Mouse (Mus musculus): ENCODE measurements around the gene Drosha. TPM values are rescaled to one million over a fixed set of nuclear protein-coding genes. Genes with fewer than 3 reads are reported as not detected.

Gene Drosha
- polyA plus RNA-seq, 1 experiment from 2014 or later = 52.6 TPM

GRCm38 (mm10) chr15:12876266-12876665 is 51.7 kb downstream of the Drosha start:
- H3K4me3 ChIP-seq = no peak overlapping the region
- peaks cover 60% of the 10 kb centered on the region for H3K36me3 ChIP-seq
- no peak overlapping the region for H3K27ac ChIP-seq
- no peaks in the 10 kb centered on the region for H3K27me3 ChIP-seq (ENCODE audit: insufficient read depth, poor library complexity, severe bottlenecking)
- DNase-seq (ENCODE audit: low spot score) = peak; percentile 19
- no peaks in the 10 kb centered on the region for H3K9me3 ChIP-seq
- 0 out of 2 replicates have a peak, but pooled peaks cover 4% of the 10 kb centered on the region for H3K4me1 ChIP-seq
- 86% methylated on average over 2 of the region's 2 CpGs for WGBS

GRCm38 (mm10) chr15:12876881-12877280 is 52.3 kb downstream of the Drosha start:
- peaks cover 62% of the 10 kb centered on the region for H3K36me3 ChIP-seq

GRCm38 (mm10) chr15:12877934-12878333 is 53.3 kb downstream of the Drosha start:
- Histone ChIP-seq H3K4me1 (0 out of 2 replicates have a peak, but pooled peaks cover 3% of the 10 kb centered on the region), H3K27ac (no peak overlapping the region), H3K36me3 (peaks cover 72% of the 10 kb centered on the region), H3K9me3 (no peaks in the 10 kb centered on the region), H3K4me3 (no peak overlapping the region), H3K27me3 (ENCODE audit: insufficient read depth, poor library complexity, severe bottlenecking) (no peaks in the 10 kb centered on the region)
- peak; percentile 54 for DNase-seq (ENCODE audit: low spot score)
- 93% methylated on average over 12 of the region's 12 CpGs for WGBS

More at GRCm38 (mm10) chr15:12876881-12877280, 52.3 kb downstream of the Drosha start:
- Histone ChIP-seq H3K9me3 (no peaks in the 10 kb centered on the region), H3K27me3 (ENCODE audit: insufficient read depth, poor library complexity, severe bottlenecking) (no peaks in the 10 kb centered on the region), H3K4me1 (0 out of 2 replicates have a peak, but pooled peaks cover 4% of the 10 kb centered on the region), H3K27ac (no peak overlapping the region), H3K4me3 (no peak overlapping the region)
- 80% methylated on average over 4 of the region's 4 CpGs for WGBS
- DNase-seq (ENCODE audit: low spot score) = peak; percentile 69

- H3K27me3 ChIP-seq (ENCODE audit: insufficient read depth, poor library complexity, severe bottlenecking) = no peaks in the 10 kb centered on the region
- no peaks in the 10 kb centered on the region for H3K4me1 ChIP-seq
- no peak overlapping the region for H3K27ac ChIP-seq
- DNase-seq (ENCODE audit: low spot score) = peak; percentile 70
- H3K4me3 ChIP-seq = no peak overlapping the region
- peaks cover 78% of the 10 kb centered on the region for H3K36me3 ChIP-seq
- WGBS = 89% methylated on average over 9 of the region's 9 CpGs
- H3K9me3 ChIP-seq = no peaks in the 10 kb centered on the region
Measured at GRCm38 (mm10) chr15:12878581-12878980, 54.0 kb downstream of the Drosha start.

GRCm38 (mm10) chr15:12879937-12880336 is 55.3 kb downstream of the Drosha start:
- H3K36me3 ChIP-seq = peaks cover 86% of the 10 kb centered on the region
- no peaks in the 10 kb centered on the region for H3K9me3 ChIP-seq
- 95% methylated on average over 8 of the region's 8 CpGs for WGBS
- H3K4me1 ChIP-seq = no peaks in the 10 kb centered on the region
- no peak overlapping the region for H3K4me3 ChIP-seq
- H3K27me3 ChIP-seq (ENCODE audit: insufficient read depth, poor library complexity, severe bottlenecking) = no peaks in the 10 kb centered on the region
- H3K27ac ChIP-seq = no peak overlapping the region
- DNase-seq (ENCODE audit: low spot score) = peak; percentile 11

- no peak overlapping the region for H3K27ac ChIP-seq
- H3K4me3 ChIP-seq = no peak overlapping the region
- peaks cover 87% of the 10 kb centered on the region for H3K36me3 ChIP-seq
- no peaks in the 10 kb centered on the region for H3K27me3 ChIP-seq (ENCODE audit: insufficient read depth, poor library complexity, severe bottlenecking)
- no peaks in the 10 kb centered on the region for H3K4me1 ChIP-seq
- no peaks in the 10 kb centered on the region for H3K9me3 ChIP-seq
- peak; percentile 51 for DNase-seq (ENCODE audit: low spot score)
- WGBS = 82% methylated on average over 15 of the region's 15 CpGs
Measured at GRCm38 (mm10) chr15:12884855-12885254, 60.2 kb downstream of the Drosha start.

- Histone ChIP-seq H3K9me3 (no peaks in the 10 kb centered on the region), H3K36me3 (peaks cover 86% of the 10 kb centered on the region), H3K27me3 (ENCODE audit: insufficient read depth, poor library complexity, severe bottlenecking) (no peaks in the 10 kb centered on the region), H3K4me3 (no peak overlapping the region), H3K4me1 (no peaks in the 10 kb centered on the region), H3K27ac (no peak overlapping the region)
- peak; percentile 52 for DNase-seq (ENCODE audit: low spot score)
- 92% methylated on average over 11 of the region's 11 CpGs for WGBS
Measured at GRCm38 (mm10) chr15:12885361-12885760, 60.7 kb downstream of the Drosha start.

- 91% methylated on average over 8 of the region's 8 CpGs for WGBS
- Histone ChIP-seq H3K9me3 (no peaks in the 10 kb centered on the region), H3K36me3 (peaks cover 88% of the 10 kb centered on the region), H3K4me1 (no peaks in the 10 kb centered on the region), H3K4me3 (no peak overlapping the region), H3K27ac (no peak overlapping the region), H3K27me3 (ENCODE audit: insufficient read depth, poor library complexity, severe bottlenecking) (no peaks in the 10 kb centered on the region)
- DNase-seq (ENCODE audit: low spot score) = no peak
Measured at GRCm38 (mm10) chr15:12887206-12887605, 62.6 kb downstream of the Drosha start.

GRCm38 (mm10) chr15:12888312-12888711 is 63.7 kb downstream of the Drosha start:
- WGBS = 91% methylated on average over 4 of the region's 4 CpGs
- Histone ChIP-seq H3K9me3 (no peaks in the 10 kb centered on the region), H3K4me3 (no peak overlapping the region), H3K36me3 (peaks cover 83% of the 10 kb centered on the region), H3K27me3 (ENCODE audit: insufficient read depth, poor library complexity, severe bottlenecking) (no peaks in the 10 kb centered on the region), H3K27ac (no peak overlapping the region), H3K4me1 (no peaks in the 10 kb centered on the region)
- no peak for DNase-seq (ENCODE audit: low spot score)

GRCm38 (mm10) chr15:12889909-12890308 is 65.3 kb downstream of the Drosha start:
- 89% methylated on average over 11 of the region's 11 CpGs for WGBS
- H3K36me3 ChIP-seq = peaks cover 82% of the 10 kb centered on the region

GRCm38 (mm10) chr15:12895426-12895825 is 70.8 kb downstream of the Drosha start:
- H3K4me1 ChIP-seq = no peaks in the 10 kb centered on the region
- no peak for DNase-seq (ENCODE audit: low spot score)
- peaks cover 82% of the 10 kb centered on the region for H3K36me3 ChIP-seq
- H3K9me3 ChIP-seq = no peaks in the 10 kb centered on the region
- WGBS = 90% methylated on average over 13 of the region's 13 CpGs
- H3K27me3 ChIP-seq (ENCODE audit: insufficient read depth, poor library complexity, severe bottlenecking) = no peaks in the 10 kb centered on the region
- H3K4me3 ChIP-seq = no peak overlapping the region
- H3K27ac ChIP-seq = no peak overlapping the region

More at GRCm38 (mm10) chr15:12889909-12890308, 65.3 kb downstream of the Drosha start:
- H3K4me1 ChIP-seq = no peaks in the 10 kb centered on the region
- peak; percentile 48 for DNase-seq (ENCODE audit: low spot score)
- no peak overlapping the region for H3K27ac ChIP-seq
- no peaks in the 10 kb centered on the region for H3K27me3 ChIP-seq (ENCODE audit: insufficient read depth, poor library complexity, severe bottlenecking)
- H3K4me3 ChIP-seq = no peak overlapping the region
- no peaks in the 10 kb centered on the region for H3K9me3 ChIP-seq

- Histone ChIP-seq H3K27ac (no peak overlapping the region), H3K9me3 (no peaks in the 10 kb centered on the region), H3K27me3 (ENCODE audit: insufficient read depth, poor library complexity, severe bottlenecking) (no peaks in the 10 kb centered on the region), H3K36me3 (peaks cover 82% of the 10 kb centered on the region), H3K4me3 (no peak overlapping the region), H3K4me1 (no peaks in the 10 kb centered on the region)
- 88% methylated on average over 18 of the region's 18 CpGs for WGBS
- no peak for DNase-seq (ENCODE audit: low spot score)
Measured at GRCm38 (mm10) chr15:12896022-12897009, 71.7 kb downstream of the Drosha start.

GRCm38 (mm10) chr15:12897831-12898230 is 73.2 kb downstream of the Drosha start:
- H3K36me3 ChIP-seq = peaks cover 88% of the 10 kb centered on the region
- no peak overlapping the region for H3K27ac ChIP-seq
- no peak overlapping the region for H3K4me3 ChIP-seq
- H3K27me3 ChIP-seq (ENCODE audit: insufficient read depth, poor library complexity, severe bottlenecking) = no peaks in the 10 kb centered on the region
- DNase-seq (ENCODE audit: low spot score) = no peak
- no peaks in the 10 kb centered on the region for H3K9me3 ChIP-seq
- WGBS = 93% methylated on average over 8 of the region's 8 CpGs
- no peaks in the 10 kb centered on the region for H3K4me1 ChIP-seq

Data from heart, embryonic 10.5 days (tissue).